Mouse (Mus musculus): ENCODE measurements around the gene Zyx.

DNA sequence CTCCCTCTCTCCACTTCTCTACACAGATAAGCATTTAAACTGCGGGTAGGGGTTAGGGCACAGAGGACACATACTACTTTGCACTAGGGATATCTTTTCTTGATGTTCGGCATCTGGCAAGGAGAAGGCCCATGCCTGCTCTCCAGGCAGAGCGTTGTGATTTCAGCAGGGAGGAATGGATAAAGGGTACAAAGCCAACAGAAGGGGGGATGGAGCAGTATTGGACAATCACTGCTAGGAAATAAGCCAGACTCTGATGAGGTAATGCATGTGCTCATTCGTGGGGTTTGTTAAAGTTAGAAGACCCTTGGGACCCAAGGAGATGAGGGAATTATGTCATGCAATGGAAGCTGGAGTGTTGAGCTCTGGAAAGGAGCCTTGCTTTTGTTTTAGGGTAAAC is 25.3 kb downstream of the Zyx start:
- no peak for TF ChIP-seq EP300 (IDR thresholded peaks at IDR 0.05; ENCODE audit: insufficient read depth, low read depth, low read length)
- TF ChIP-seq CTCF (IDR thresholded peaks at IDR 0.05; ENCODE audit: low read depth, low read length) = no peak
